Mouse (Mus musculus): ENCODE measurements around the gene Rgs7.

DNA sequence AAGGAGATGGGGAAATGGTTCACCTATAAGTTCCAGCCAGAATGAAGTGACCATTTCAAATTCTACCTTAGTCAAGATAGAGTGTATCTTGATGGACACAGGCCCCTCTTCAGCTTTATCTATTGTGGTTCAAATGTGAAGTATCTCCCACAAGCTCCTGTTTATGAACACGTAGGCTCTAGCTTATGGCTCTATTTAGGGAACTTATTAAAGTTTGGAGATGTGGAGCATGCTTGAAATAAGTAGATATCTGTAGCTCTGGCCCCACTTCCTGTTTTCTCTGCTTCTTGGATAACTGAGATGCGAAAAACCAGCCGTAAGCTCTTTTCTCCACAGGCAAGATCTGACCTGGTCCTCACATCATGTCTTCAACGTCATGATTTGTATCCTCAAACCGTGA, 48.4 kb upstream of the Rgs7 start:
- TF ChIP-seq CTCF (IDR thresholded peaks at IDR 0.05; ENCODE audit: borderline replicate concordance, insufficient read depth, low read length) (no peak), POLR2A (IDR thresholded peaks at IDR 0.05; ENCODE audit: low read depth, low read length) (no peak)
